ENCODE assay signal across 25 mouse cellular contexts in genomic region chr10:21563446-21563845, GRCm38 (mm10). TPM values are rescaled to one million over a fixed set of nuclear protein-coding genes. Genes with fewer than 3 reads are reported as not detected.
DNase-seq lines count a peak whose midpoint lies in the region; ATAC-seq lines count a peak whose summit lies in the region.
"Had no signal": no experiment of that assay in that cellular context is flagged by ENCODE, and none has a peak within 500 bp of the region (broad histone marks: within the 10 kb centered on the region; RNA-seq: fewer than 3 reads in every experiment).

No protein-coding gene starts in this region.

- no peaks in the 10 kb centered on the region for H3K36me3 ChIP-seq in embryonic facial prominence, embryonic 10.5 days (replicated peaks)
- H3K36me3 ChIP-seq: G1E had no signal

- no peak overlapping the region for H3K4me3 ChIP-seq in embryonic facial prominence, embryonic 10.5 days

- ATAC-seq in granulocyte monocyte progenitor cell, adult 5-6 weeks (replicated peaks; ENCODE audit: poor library complexity, severe bottlenecking): peak; percentile 79
- peak; percentile 67; the same call in 1 of the 2 replicates for ATAC-seq in megakaryocyte, adult 5-6 weeks (ENCODE audit: poor library complexity, severe bottlenecking)
- peak; percentile 57 for ATAC-seq in megakaryocyte progenitor cell, adult 5-6 weeks (replicated peaks; ENCODE audit: poor library complexity)
- ATAC-seq: activated CD4-positive, CD25-positive, alpha-beta regulatory T cell, adult 4 months; CD4-positive, CD25-positive, alpha-beta regulatory T cell, adult 4 months; Patski had no signal

- H3K4me1 ChIP-seq in embryonic facial prominence, embryonic 10.5 days: 0 out of 2 replicates have a peak, but pooled peaks cover 4% of the 10 kb centered on the region

- H3K9me3 ChIP-seq in embryonic facial prominence, embryonic 10.5 days: no peaks in the 10 kb centered on the region
- H3K9me3 ChIP-seq: G1E had no signal

- whole genome bisulfite sequencing in embryonic facial prominence, embryonic 10.5 days: 91% methylated on average over 2 of the region's 2 CpGs

- H3K27me3 ChIP-seq in embryonic facial prominence, embryonic 10.5 days (replicated peaks; ENCODE audit: low read depth, poor library complexity, severe bottlenecking): no peaks in the 10 kb centered on the region
- H3K27me3 ChIP-seq: CH12.LX had no signal

- H3K27ac ChIP-seq in embryonic facial prominence, embryonic 10.5 days (replicated peaks): no peak overlapping the region

- DNase-seq in lung, postnatal 4 days: no peak
- DNase-seq in adrenal gland, postnatal 10 days: no peak
- no peak for DNase-seq in embryonic facial prominence, embryonic 10.5 days (ENCODE audit: low spot score)
- DNase-seq: adrenal gland, adult 2 months; adrenal gland, adult 8-10 months; adrenal gland, postnatal 14 days; adrenal gland, postnatal 25 days; adrenal gland, postnatal 36 days; B cell, adult 2 months; cerebellum, adult 11 months; cerebellum, adult 11-12 months; cerebellum, adult 18-20 months; cerebellum, adult 2 months had no signal

RNA-seq across cellular contexts. Expression of gene 1700020N01Rik, which starts 29.5 kb away (rescaled TPM):
- total RNA-seq in granulocyte monocyte progenitor cell, adult 5-6 weeks (2014; fragmentation: Nextera tagmentation): not detected in 2 replicates
- total RNA-seq in granulocyte monocyte progenitor cell, adult 5-6 weeks (2017): not detected in 2 replicates
- not detected in 2 replicates for total RNA-seq in megakaryocyte, adult 5-6 weeks (2015)
- total RNA-seq in megakaryocyte, adult 5-6 weeks (2017): not detected in 2 replicates
- total RNA-seq in megakaryocyte progenitor cell, adult 5-6 weeks (2015): not detected in 2 replicates
- not detected in 2 replicates for total RNA-seq in megakaryocyte progenitor cell, adult 5-6 weeks (2017)
- not detected for total RNA-seq in adrenal gland, postnatal 10 days (2021)
- polyA plus RNA-seq in embryonic facial prominence, embryonic 10.5 days (2016; fragmentation: Nextera tagmentation; extraction: Ambion mirVana): not detected in 2 replicates
- total RNA-seq: adrenal gland, adult 18-20 months; adrenal gland, adult 2 months; adrenal gland, adult 8-10 months; adrenal gland, postnatal 14 days; adrenal gland, postnatal 36 days; CH12.LX; G1E; MEL had no signal
- polyA plus RNA-seq: activated CD4-positive, CD25-positive, alpha-beta regulatory T cell, adult 4 months; adrenal gland, adult 2 months; brain, embryonic 14.5 days; C2C12; CD4-positive, CD25-positive, alpha-beta regulatory T cell, adult 4 months; cerebellum, adult 2 months; G1E; Patski had no signal
